In the genomic region with DNA sequence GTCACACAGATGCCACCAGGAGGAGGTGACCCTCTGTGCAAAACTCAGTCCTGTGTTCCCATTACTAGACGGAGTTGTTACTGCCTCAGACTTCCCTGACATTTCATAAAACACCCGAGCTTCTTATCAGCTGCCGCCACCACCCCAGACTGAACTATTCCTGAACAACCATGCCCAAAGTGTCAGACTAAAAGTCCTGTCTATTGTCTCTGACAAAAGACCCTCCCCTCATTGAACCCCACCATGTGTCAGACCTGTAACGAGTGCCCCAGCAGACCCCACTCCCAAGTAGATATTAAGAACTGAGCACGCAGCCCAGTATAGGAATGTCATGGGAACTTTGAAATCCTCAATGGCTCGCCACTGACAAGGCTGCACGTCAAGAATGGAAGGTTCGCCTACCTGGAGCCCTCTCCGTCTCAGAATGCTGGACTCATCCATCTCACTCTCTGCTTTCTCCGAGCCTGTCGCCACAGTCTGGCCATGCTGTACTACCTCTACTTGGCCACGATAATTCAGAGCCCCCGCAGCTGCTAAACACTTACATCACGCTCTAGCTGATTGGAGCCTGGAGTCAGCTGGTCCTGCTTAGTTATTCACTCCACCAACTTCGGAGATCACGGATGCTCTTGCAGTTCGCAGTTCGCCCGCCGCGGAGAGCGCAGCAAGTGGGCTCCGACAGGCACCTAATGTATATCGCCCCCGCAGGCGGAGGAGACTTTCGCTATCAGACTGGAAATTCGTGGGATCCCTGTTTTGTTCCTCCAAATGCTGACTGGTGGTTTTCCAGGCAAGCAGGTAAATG, we compare ENCODE assay signal across 8 mouse cellular contexts.
A peak's percentile ranks its signal among the peaks of the same experiment; 100 is the strongest.
DNase-seq lines count a peak whose midpoint lies in the region; ATAC-seq and TF ChIP-seq lines count a peak whose summit lies in the region.

No protein-coding gene starts in this region.

- ATAC-seq in frontal cortex, adult (ENCODE audit: low TSS enrichment): peak; percentile 95
- ATAC-seq in liver, embryonic 15.5 days (ENCODE audit: insufficient read depth): no peak
- ATAC-seq in neural tube, embryonic 12.5 days (ENCODE audit: low FRiP score, low read depth): peak; percentile 91

- in situ Hi-C loops in ES-E14 (cut with MboI; ENCODE audit: low sequenced_read_pairs in 2 of 2, unreplicated experiment in 2 of 2): no loop called here

- 0 out of 2 replicates have a peak overlapping the region, but pooled peaks have one; percentile 21 for H3K9ac ChIP-seq in ES-E14 (ENCODE audit: insufficient read depth, low read depth, low read length, poor library complexity, severe bottlenecking)
- no peak overlapping the region for H3K9ac ChIP-seq in liver, embryonic 15.5 days
- no peak overlapping the region for H3K9ac ChIP-seq in neural tube, embryonic 12.5 days

- peak overlapping the region; percentile 22 to 37; a peak in 3 of 4 replicates for H3K4me3 ChIP-seq in ES-E14 (ENCODE audit: insufficient read depth in 1 of 2, low read depth in 1 of 2, low read length in 2 of 2, poor library complexity in 1 of 2, severe bottlenecking in 1 of 2)
- peak overlapping the region; percentile 69 for H3K4me3 ChIP-seq in layer of hippocampus, adult 2 months
- peak overlapping the region; percentile 30 for H3K4me3 ChIP-seq in liver, embryonic 15.5 days (replicated peaks)
- H3K4me3 ChIP-seq in neural tube, embryonic 12.5 days: peak overlapping the region; percentile 37

- H3K27me3 ChIP-seq in liver, embryonic 15.5 days: peaks cover 41% of the 10 kb centered on the region
- H3K27me3 ChIP-seq in neural tube, embryonic 12.5 days (replicated peaks): no peaks in the 10 kb centered on the region

- peak; percentile 24 for DNase-seq in ES-E14 (ENCODE audit: low read depth, low spot score)
- DNase-seq in cerebellum, adult 9-10 months: peak; percentile 15
- peak; percentile 83 for DNase-seq in heart, postnatal 4 days
- peak; percentile 57 to 72 for DNase-seq in layer of hippocampus, adult 2 months (ENCODE audit: low spot score in 2 of 2)
- peak; percentile 30 for DNase-seq in thymus, postnatal 14 days

- H3K9me3 ChIP-seq in ES-E14 (ENCODE audit: control insufficient read depth, insufficient read depth, low read depth, low read length): no peaks in the 10 kb centered on the region
- no peaks in the 10 kb centered on the region for H3K9me3 ChIP-seq in liver, embryonic 15.5 days (replicated peaks)
- H3K9me3 ChIP-seq in neural tube, embryonic 12.5 days: no peaks in the 10 kb centered on the region

- H3K27ac ChIP-seq in ES-E14 (ENCODE audit: insufficient read depth, low read depth, low read length, poor library complexity, severe bottlenecking): no peak overlapping the region
- peak overlapping the region; percentile 70 for H3K27ac ChIP-seq in layer of hippocampus, adult 2 months
- H3K27ac ChIP-seq in liver, embryonic 15.5 days (replicated peaks): no peak overlapping the region
- no peak overlapping the region for H3K27ac ChIP-seq in neural tube, embryonic 12.5 days

- peaks cover 0 to 1% of the 10 kb centered on the region in 2 experiments; a peak in 2 of 4 replicates for H3K4me1 ChIP-seq in ES-E14 (ENCODE audit: control insufficient read depth in 2 of 2, insufficient read depth in 2 of 2, low read length in 2 of 2, poor library complexity in 1 of 2)
- H3K4me1 ChIP-seq in liver, embryonic 15.5 days (replicated peaks): 0 out of 2 replicates have a peak, but pooled peaks cover 2% of the 10 kb centered on the region
- peaks cover 9% of the 10 kb centered on the region for H3K4me1 ChIP-seq in neural tube, embryonic 12.5 days

- 1% methylated on average over 28 of the region's 28 CpGs for WGBS in liver, embryonic 15.5 days (ENCODE audit: insufficient replicate concordance)
- WGBS in neural tube, embryonic 12.5 days: 7% methylated on average over 28 of the region's 28 CpGs

- H3K36me3 ChIP-seq in ES-E14 (ENCODE audit: control insufficient read depth, insufficient read depth, low read length, poor library complexity, severe bottlenecking): no peaks in the 10 kb centered on the region
- no peaks in the 10 kb centered on the region for H3K36me3 ChIP-seq in liver, embryonic 15.5 days (replicated peaks)
- no peaks in the 10 kb centered on the region for H3K36me3 ChIP-seq in neural tube, embryonic 12.5 days

- TF ChIP-seq CTCF in layer of hippocampus, adult 2 months (conservative IDR thresholded peaks at IDR 0.05): peak; percentile 71

- peak overlapping the region; percentile 54 for H3K4me2 ChIP-seq in liver, embryonic 15.5 days
- H3K4me2 ChIP-seq in neural tube, embryonic 12.5 days (replicated peaks): peak overlapping the region; percentile 68

TF ChIP-seq in ES-E14, 5 proteins besides CTCF, POLR2A, EP300 and RAD21:
- TF ChIP-seq HCFC1 (IDR thresholded peaks at IDR 0.05; ENCODE audit: borderline replicate concordance, insufficient read depth, low read length): no peak
- TF ChIP-seq ZC3H11A (IDR thresholded peaks at IDR 0.05; ENCODE audit: borderline replicate concordance, low read depth, low read length): no peak
- TF ChIP-seq MAFK (IDR thresholded peaks at IDR 0.05; ENCODE audit: insufficient read depth, low read depth, low read length): peak; percentile 22; the same call in 1 of the 2 replicates
- no peak for TF ChIP-seq ZNF384 (IDR thresholded peaks at IDR 0.05; ENCODE audit: low read depth, low read length)
- no peak for TF ChIP-seq CHD2 (IDR thresholded peaks at IDR 0.05; ENCODE audit: low read depth, low read length)

Comparison
In these comparisons a context has a peak if more than half of its experiments do, and no peak if none do; other contexts are left out.
1. DNase-seq: peak in every context shown above with its lines; median percentile 83 in heart, postnatal 4 days; 64 in layer of hippocampus, adult 2 months; 30 in thymus, postnatal 14 days; 24 in ES-E14; 15 in cerebellum, adult 9-10 months.